Mouse (Mus musculus): Measurements from ENCODE around the gene Gm13283.
"Not testable (repeated sequence)": the region's sequence is repeated elsewhere in the genome, so short reads cannot be mapped to it uniquely, and the experiment has no call there.

Gm13283 gene

GRCm38 (mm10) chr4:88762341-88762740 lies 2.4 kb downstream of the Gm13283 start:
- not testable (repeated sequence) for DNase-seq (ENCODE audit: low read depth, low spot score)

- DNase-seq (ENCODE audit: low read depth, low spot score) = not testable (repeated sequence)
Measured at GRCm38 (mm10) chr4:88763384-88764018, 3.6 kb downstream of the Gm13283 start.

DNA sequence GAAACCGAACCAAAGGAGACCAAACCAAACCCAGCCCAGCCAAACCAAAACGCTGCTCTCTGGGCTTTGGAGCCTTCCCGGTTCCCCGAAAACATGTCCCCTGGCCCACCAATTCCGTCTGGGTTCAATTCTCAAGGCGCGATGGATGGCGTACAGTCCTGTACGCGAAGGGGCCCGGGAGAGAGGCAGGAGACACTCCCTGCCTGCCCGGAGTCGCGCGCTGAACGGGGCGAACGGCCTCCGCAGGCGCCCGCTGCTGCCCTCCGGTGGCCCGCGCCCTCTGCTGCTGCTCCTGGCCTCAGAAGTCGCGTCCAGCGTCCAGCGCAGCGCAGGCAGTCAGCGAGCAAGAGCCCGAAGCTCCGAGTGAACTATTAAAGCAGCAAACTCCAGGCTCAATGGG lies 13.6 kb downstream of the Gm13283 start, which contains the start of gene Gm13290:
Gene Gm13290 (plus strand): TSS at position 301 of the 400 bp plus-strand sequence.
- not testable (repeated sequence) for DNase-seq (ENCODE audit: low read depth, low spot score)

DNA sequence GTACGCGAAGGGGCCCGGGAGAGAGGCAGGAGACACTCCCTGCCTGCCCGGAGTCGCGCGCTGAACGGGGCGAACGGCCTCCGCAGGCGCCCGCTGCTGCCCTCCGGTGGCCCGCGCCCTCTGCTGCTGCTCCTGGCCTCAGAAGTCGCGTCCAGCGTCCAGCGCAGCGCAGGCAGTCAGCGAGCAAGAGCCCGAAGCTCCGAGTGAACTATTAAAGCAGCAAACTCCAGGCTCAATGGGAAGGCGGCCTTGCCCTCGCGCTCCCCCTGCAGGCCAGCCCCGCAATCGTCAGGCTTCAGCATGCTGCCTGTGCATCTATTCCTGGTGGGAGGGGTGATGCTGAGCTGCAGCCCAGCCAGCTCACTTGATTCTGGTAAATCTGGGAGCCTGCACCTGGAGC lies 16.7 kb downstream of the Gm13283 start, which contains the start of gene Gm13289:
Gene Gm13289 (plus strand): TSS at position 301 of the 400 bp plus-strand sequence.
- not testable (repeated sequence) for DNase-seq (ENCODE audit: low read depth, low spot score)

DNA sequence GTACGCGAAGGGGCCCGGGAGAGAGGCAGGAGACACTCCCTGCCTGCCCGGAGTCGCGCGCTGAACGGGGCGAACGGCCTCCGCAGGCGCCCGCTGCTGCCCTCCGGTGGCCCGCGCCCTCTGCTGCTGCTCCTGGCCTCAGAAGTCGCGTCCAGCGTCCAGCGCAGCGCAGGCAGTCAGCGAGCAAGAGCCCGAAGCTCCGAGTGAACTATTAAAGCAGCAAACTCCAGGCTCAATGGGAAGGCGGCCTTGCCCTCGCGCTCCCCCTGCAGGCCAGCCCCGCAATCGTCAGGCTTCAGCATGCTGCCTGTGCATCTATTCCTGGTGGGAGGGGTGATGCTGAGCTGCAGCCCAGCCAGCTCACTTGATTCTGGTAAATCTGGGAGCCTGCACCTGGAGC lies 19.6 kb downstream of the Gm13283 start, which contains the start of gene Gm13272:
Gene Gm13272 (plus strand): TSS at position 301 of the 400 bp plus-strand sequence.
- not testable (repeated sequence) for DNase-seq (ENCODE audit: low read depth, low spot score)

DNA sequence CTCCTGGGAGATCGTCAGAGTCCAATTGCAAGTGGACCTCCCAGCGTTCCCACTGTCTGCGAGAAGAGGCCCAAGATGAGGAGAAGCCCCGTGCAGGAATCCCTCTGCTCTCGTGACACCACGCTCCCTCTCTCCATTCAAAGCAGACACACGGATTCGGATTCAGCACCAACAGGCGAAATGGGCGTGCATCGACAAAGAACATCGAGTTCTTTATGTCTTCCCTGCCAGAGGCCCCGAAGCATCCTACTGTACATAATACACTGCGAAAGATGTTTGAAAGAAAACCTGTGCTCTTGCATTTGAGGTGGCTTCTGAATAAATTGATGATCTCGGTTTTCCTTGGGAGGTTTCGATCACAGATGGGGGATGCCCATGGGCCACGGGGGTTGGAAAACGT lies 20.4 kb downstream of the Gm13283 start:
- not testable (repeated sequence) for DNase-seq (ENCODE audit: low read depth, low spot score)

GRCm38 (mm10) chr4:88781831-88782230 lies 21.9 kb downstream of the Gm13283 start, which contains the start of gene Ifnz:
Gene Ifnz (plus strand): TSS chr4:88782131.
- not testable (repeated sequence) for DNase-seq (ENCODE audit: low read depth, low spot score)

DNA sequence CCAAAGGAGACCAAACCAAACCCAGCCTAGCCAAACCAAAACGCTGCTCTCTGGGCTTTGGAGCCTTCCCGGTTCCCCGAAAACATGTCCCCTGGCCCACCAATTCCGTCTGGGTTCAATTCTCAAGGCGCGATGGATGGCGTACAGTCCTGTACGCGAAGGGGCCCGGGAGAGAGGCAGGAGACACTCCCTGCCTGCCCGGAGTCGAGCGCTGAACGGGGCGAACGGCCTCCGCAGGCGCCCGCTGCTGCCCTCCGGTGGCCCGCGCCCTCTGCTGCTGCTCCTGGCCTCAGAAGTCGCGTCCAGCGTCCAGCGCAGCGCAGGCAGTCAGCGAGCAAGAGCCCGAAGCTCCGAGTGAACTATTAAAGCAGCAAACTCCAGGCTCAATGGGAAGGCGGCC lies 22.4 kb downstream of the Gm13283 start:
- DNase-seq (ENCODE audit: low read depth, low spot score) = not testable (repeated sequence)

GRCm38 (mm10) chr4:88785409-88785808 lies 25.5 kb downstream of the Gm13283 start, which contains the start of gene Gm13276:
Gene Gm13276 (plus strand): TSS chr4:88785709.
- DNase-seq (ENCODE audit: low read depth, low spot score) = not testable (repeated sequence)

- not testable (repeated sequence) for DNase-seq (ENCODE audit: low read depth, low spot score)
Measured at GRCm38 (mm10) chr4:88788402-88788801, 28.5 kb downstream of the Gm13283 start, which contains the start of gene Gm13277. Gene Gm13277 (plus strand): TSS chr4:88788632.

GRCm38 (mm10) chr4:88791250-88791649 lies 31.3 kb downstream of the Gm13283 start, which contains the start of gene Gm13278:
Gene Gm13278 (plus strand): TSS chr4:88791550.
- not testable (repeated sequence) for DNase-seq (ENCODE audit: low read depth, low spot score)

DNA sequence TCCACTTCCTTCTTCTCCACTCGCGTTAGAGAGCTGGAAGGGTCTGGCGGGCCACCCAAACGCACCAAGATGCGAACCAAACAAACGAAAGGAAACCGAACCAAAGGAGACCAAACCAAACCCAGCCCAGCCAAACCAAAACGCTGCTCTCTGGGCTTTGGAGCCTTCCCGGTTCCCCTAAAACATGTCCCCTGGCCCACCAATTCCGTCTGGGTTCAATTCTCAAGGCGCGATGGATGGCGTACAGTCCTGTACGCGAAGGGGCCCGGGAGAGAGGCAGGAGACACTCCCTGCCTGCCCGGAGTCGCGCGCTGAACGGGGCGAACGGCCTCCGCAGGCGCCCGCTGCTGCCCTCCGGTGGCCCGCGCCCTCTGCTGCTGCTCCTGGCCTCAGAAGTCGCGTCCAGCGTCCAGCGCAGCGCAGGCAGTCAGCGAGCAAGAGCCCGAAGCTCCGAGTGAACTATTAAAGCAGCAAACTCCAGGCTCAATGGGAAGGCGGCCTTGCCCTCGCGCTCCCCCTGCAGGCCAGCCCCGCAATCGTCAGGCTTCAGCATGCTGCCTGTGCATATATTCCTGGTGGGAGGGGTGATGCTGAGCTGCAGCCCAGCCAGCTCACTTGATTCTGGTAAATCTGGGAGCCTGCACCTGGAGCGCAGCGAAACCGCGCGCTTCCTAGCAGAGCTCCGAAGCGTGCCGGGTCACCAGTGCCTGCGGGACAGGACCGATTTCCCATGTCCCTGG lies 34.2 kb downstream of the Gm13283 start, which contains the start of gene Gm13275:
Gene Gm13275 (plus strand): TSS at position 552 of the 740 bp plus-strand sequence.
- DNase-seq (ENCODE audit: low read depth, low spot score) = not testable (repeated sequence)

DNA sequence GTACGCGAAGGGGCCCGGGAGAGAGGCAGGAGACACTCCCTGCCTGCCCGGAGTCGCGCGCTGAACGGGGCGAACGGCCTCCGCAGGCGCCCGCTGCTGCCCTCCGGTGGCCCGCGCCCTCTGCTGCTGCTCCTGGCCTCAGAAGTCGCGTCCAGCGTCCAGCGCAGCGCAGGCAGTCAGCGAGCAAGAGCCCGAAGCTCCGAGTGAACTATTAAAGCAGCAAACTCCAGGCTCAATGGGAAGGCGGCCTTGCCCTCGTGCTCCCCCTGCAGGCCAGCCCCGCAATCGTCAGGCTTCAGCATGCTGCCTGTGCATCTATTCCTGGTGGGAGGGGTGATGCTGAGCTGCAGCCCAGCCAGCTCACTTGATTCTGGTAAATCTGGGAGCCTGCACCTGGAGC lies 37.2 kb downstream of the Gm13283 start, which contains the start of gene Gm13279:
Gene Gm13279 (plus strand): TSS at position 301 of the 400 bp plus-strand sequence.
- DNase-seq (ENCODE audit: low read depth, low spot score) = not testable (repeated sequence)

- not testable (repeated sequence) for DNase-seq (ENCODE audit: low read depth, low spot score)
Measured at GRCm38 (mm10) chr4:88799365-88799764, 39.4 kb downstream of the Gm13283 start, which contains the start of gene Gm13285. Gene Gm13285 (plus strand): TSS chr4:88799665.

- DNase-seq (ENCODE audit: low read depth, low spot score) = not testable (repeated sequence)
Measured at GRCm38 (mm10) chr4:88802954-88803353, 43.0 kb downstream of the Gm13283 start, which contains the start of gene Gm13287. Gene Gm13287 (plus strand): TSS chr4:88803254.

DNA sequence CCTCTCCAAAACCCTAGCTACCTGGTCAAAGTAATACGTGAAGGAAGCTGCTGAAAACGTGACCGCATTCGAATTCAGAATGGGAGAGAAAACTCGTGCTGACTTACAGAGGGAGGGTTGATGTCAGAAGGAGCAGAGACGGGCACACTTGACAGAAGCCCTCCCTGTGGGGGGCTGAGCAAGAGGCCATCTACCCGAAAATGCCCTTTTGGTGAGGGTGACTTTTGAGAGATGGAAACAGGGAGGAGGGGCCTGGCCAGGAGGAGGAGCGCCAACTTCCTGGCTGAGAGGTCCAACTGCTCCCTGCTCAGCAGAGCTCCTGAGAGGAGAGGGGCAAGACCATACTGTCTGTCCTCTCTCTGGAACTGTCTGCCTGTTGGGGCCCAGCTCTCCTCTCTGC lies 45.3 kb downstream of the Gm13283 start, which contains the start of gene Gm13288:
Gene Gm13288 (plus strand): TSS at position 301 of the 400 bp plus-strand sequence.
- not testable (repeated sequence) for DNase-seq (ENCODE audit: low read depth, low spot score)

GRCm38 (mm10) chr4:88805761-88806160 lies 45.8 kb downstream of the Gm13283 start:
- DNase-seq (ENCODE audit: low read depth, low spot score) = not testable (repeated sequence)

All from embryo, embryonic 11.5 days (tissue).